Mouse (Mus musculus): ENCODE results near the gene Cab39. TPM values are rescaled to one million over a fixed set of nuclear protein-coding genes. Genes with fewer than 3 reads are reported as not detected.

Gene Cab39
- polyA plus RNA-seq, 1 experiment from 2014 or later: 74.3 TPM

- H3K4me3 ChIP-seq (ENCODE audit: low read depth, low read length): no peak overlapping the region
- no peaks in the 10 kb centered on the region for H3K9me3 ChIP-seq (replicated peaks; ENCODE audit: control insufficient read depth, low read length)
- peaks cover 21% of the 10 kb centered on the region for H3K36me3 ChIP-seq (ENCODE audit: control insufficient read depth, insufficient read depth, low read length)
- H3K4me1 ChIP-seq (ENCODE audit: control insufficient read depth, insufficient read depth, low read length): no peaks in the 10 kb centered on the region
- no peak overlapping the region for H3K27ac ChIP-seq (ENCODE audit: low read depth, low read length)
- no peak for DNase-seq (ENCODE audit: low spot score)
- H3K27me3 ChIP-seq (replicated peaks; ENCODE audit: control insufficient read depth, insufficient read depth, low read length): no peaks in the 10 kb centered on the region
- ATAC-seq: no peak
- no peak overlapping the region for H3K4me2 ChIP-seq (ENCODE audit: low read length)
- no peak overlapping the region for H3K9ac ChIP-seq (ENCODE audit: low read length)
- WGBS: 85% methylated on average over 5 of the region's 5 CpGs
These were observed 33.9 kb downstream of the Cab39 start for GRCm38 (mm10) chr1:85827166-85827565.

GRCm38 (mm10) chr1:85829016-85829415, 35.8 kb downstream of the Cab39 start:
- Histone ChIP-seq H3K27ac (ENCODE audit: low read depth, low read length) (no peak overlapping the region), H3K4me1 (ENCODE audit: control insufficient read depth, insufficient read depth, low read length) (no peaks in the 10 kb centered on the region), H3K9me3 (replicated peaks; ENCODE audit: control insufficient read depth, low read length) (no peaks in the 10 kb centered on the region), H3K4me3 (ENCODE audit: low read depth, low read length) (no peak overlapping the region), H3K36me3 (ENCODE audit: control insufficient read depth, insufficient read depth, low read length) (peaks cover 14% of the 10 kb centered on the region), H3K4me2 (ENCODE audit: low read length) (no peak overlapping the region), H3K27me3 (replicated peaks; ENCODE audit: control insufficient read depth, insufficient read depth, low read length) (no peaks in the 10 kb centered on the region), H3K9ac (ENCODE audit: low read length) (no peak overlapping the region)
- DNase-seq (ENCODE audit: low spot score): no peak
- WGBS: 97% methylated on average over 1 of the region's 1 CpGs
- no peak for ATAC-seq

- Histone ChIP-seq H3K4me1 (ENCODE audit: control insufficient read depth, insufficient read depth, low read length) (no peaks in the 10 kb centered on the region), H3K27me3 (replicated peaks; ENCODE audit: control insufficient read depth, insufficient read depth, low read length) (no peaks in the 10 kb centered on the region), H3K9ac (ENCODE audit: low read length) (no peak overlapping the region), H3K4me2 (ENCODE audit: low read length) (no peak overlapping the region), H3K4me3 (ENCODE audit: low read depth, low read length) (no peak overlapping the region), H3K36me3 (ENCODE audit: control insufficient read depth, insufficient read depth, low read length) (peaks cover 23% of the 10 kb centered on the region), H3K27ac (ENCODE audit: low read depth, low read length) (no peak overlapping the region), H3K9me3 (replicated peaks; ENCODE audit: control insufficient read depth, low read length) (no peaks in the 10 kb centered on the region)
- ATAC-seq (no peak), DNase-seq (ENCODE audit: low spot score) (no peak)
- 76% methylated on average over 4 of the region's 4 CpGs for WGBS
These were observed 44.8 kb downstream of the Cab39 start for GRCm38 (mm10) chr1:85838056-85838455.

- Histone ChIP-seq H3K9me3 (replicated peaks; ENCODE audit: control insufficient read depth, low read length) (no peaks in the 10 kb centered on the region), H3K4me3 (ENCODE audit: low read depth, low read length) (no peak overlapping the region), H3K36me3 (ENCODE audit: control insufficient read depth, insufficient read depth, low read length) (peaks cover 34% of the 10 kb centered on the region), H3K27ac (ENCODE audit: low read depth, low read length) (no peak overlapping the region), H3K9ac (ENCODE audit: low read length) (no peak overlapping the region), H3K4me1 (ENCODE audit: control insufficient read depth, insufficient read depth, low read length) (no peaks in the 10 kb centered on the region), H3K4me2 (ENCODE audit: low read length) (no peak overlapping the region), H3K27me3 (replicated peaks; ENCODE audit: control insufficient read depth, insufficient read depth, low read length) (no peaks in the 10 kb centered on the region)
- WGBS: 87% methylated on average over 3 of the region's 3 CpGs
- DNase-seq (ENCODE audit: low spot score): no peak
- no peak for ATAC-seq
These were observed 46.1 kb downstream of the Cab39 start for GRCm38 (mm10) chr1:85839356-85839755.

- no peak for DNase-seq (ENCODE audit: low spot score)
- Histone ChIP-seq H3K4me1 (ENCODE audit: control insufficient read depth, insufficient read depth, low read length) (no peaks in the 10 kb centered on the region), H3K27ac (ENCODE audit: low read depth, low read length) (no peak overlapping the region), H3K4me2 (ENCODE audit: low read length) (no peak overlapping the region), H3K9me3 (replicated peaks; ENCODE audit: control insufficient read depth, low read length) (no peaks in the 10 kb centered on the region), H3K36me3 (ENCODE audit: control insufficient read depth, insufficient read depth, low read length) (peaks cover 35% of the 10 kb centered on the region), H3K4me3 (ENCODE audit: low read depth, low read length) (no peak overlapping the region), H3K9ac (ENCODE audit: low read length) (no peak overlapping the region), H3K27me3 (replicated peaks; ENCODE audit: control insufficient read depth, insufficient read depth, low read length) (no peaks in the 10 kb centered on the region)
- no peak for ATAC-seq
- WGBS: 91% methylated on average over 1 of the region's 1 CpGs
These were observed 46.5 kb downstream of the Cab39 start for GRCm38 (mm10) chr1:85839790-85840189.

GRCm38 (mm10) chr1:85840421-85840820, 47.2 kb downstream of the Cab39 start:
- Histone ChIP-seq H3K4me1 (ENCODE audit: control insufficient read depth, insufficient read depth, low read length) (no peaks in the 10 kb centered on the region), H3K9me3 (replicated peaks; ENCODE audit: control insufficient read depth, low read length) (no peaks in the 10 kb centered on the region), H3K4me3 (ENCODE audit: low read depth, low read length) (no peak overlapping the region), H3K27ac (ENCODE audit: low read depth, low read length) (no peak overlapping the region), H3K9ac (ENCODE audit: low read length) (no peak overlapping the region), H3K36me3 (ENCODE audit: control insufficient read depth, insufficient read depth, low read length) (peaks cover 36% of the 10 kb centered on the region), H3K27me3 (replicated peaks; ENCODE audit: control insufficient read depth, insufficient read depth, low read length) (no peaks in the 10 kb centered on the region), H3K4me2 (ENCODE audit: low read length) (no peak overlapping the region)
- no peak for ATAC-seq
- WGBS: 88% methylated on average over 4 of the region's 4 CpGs
- DNase-seq (ENCODE audit: low spot score): no peak

- no peak overlapping the region for H3K27ac ChIP-seq (ENCODE audit: low read depth, low read length)
- H3K36me3 ChIP-seq (ENCODE audit: control insufficient read depth, insufficient read depth, low read length): peaks cover 31% of the 10 kb centered on the region
- no peak overlapping the region for H3K4me3 ChIP-seq (ENCODE audit: low read depth, low read length)
- H3K4me2 ChIP-seq (ENCODE audit: low read length): no peak overlapping the region
- H3K4me1 ChIP-seq (ENCODE audit: control insufficient read depth, insufficient read depth, low read length): no peaks in the 10 kb centered on the region
- no peaks in the 10 kb centered on the region for H3K9me3 ChIP-seq (replicated peaks; ENCODE audit: control insufficient read depth, low read length)
- ATAC-seq (no peak), DNase-seq (ENCODE audit: low spot score) (peak; percentile 61)
- no peaks in the 10 kb centered on the region for H3K27me3 ChIP-seq (replicated peaks; ENCODE audit: control insufficient read depth, insufficient read depth, low read length)
- H3K9ac ChIP-seq (ENCODE audit: low read length): no peak overlapping the region
These were observed 49.0 kb downstream of the Cab39 start for GRCm38 (mm10) chr1:85842251-85842650.

- WGBS: 95% methylated on average over 4 of the region's 4 CpGs
- H3K4me3 ChIP-seq (ENCODE audit: low read depth, low read length): no peak overlapping the region
- no peak for DNase-seq (ENCODE audit: low spot score)
- no peak for ATAC-seq
- H3K27ac ChIP-seq (ENCODE audit: low read depth, low read length): no peak overlapping the region
- H3K9ac ChIP-seq (ENCODE audit: low read length): no peak overlapping the region
- H3K4me2 ChIP-seq (ENCODE audit: low read length): no peak overlapping the region
- H3K36me3 ChIP-seq (ENCODE audit: control insufficient read depth, insufficient read depth, low read length): peaks cover 33% of the 10 kb centered on the region
- no peaks in the 10 kb centered on the region for H3K27me3 ChIP-seq (replicated peaks; ENCODE audit: control insufficient read depth, insufficient read depth, low read length)
- no peaks in the 10 kb centered on the region for H3K4me1 ChIP-seq (ENCODE audit: control insufficient read depth, insufficient read depth, low read length)
- H3K9me3 ChIP-seq (replicated peaks; ENCODE audit: control insufficient read depth, low read length): no peaks in the 10 kb centered on the region
These were observed 50.1 kb downstream of the Cab39 start for GRCm38 (mm10) chr1:85843291-85843863.

- H3K27ac ChIP-seq (ENCODE audit: low read depth, low read length): no peak overlapping the region
- no peak overlapping the region for H3K9ac ChIP-seq (ENCODE audit: low read length)
- no peak overlapping the region for H3K4me3 ChIP-seq (ENCODE audit: low read depth, low read length)
- no peaks in the 10 kb centered on the region for H3K27me3 ChIP-seq (replicated peaks; ENCODE audit: control insufficient read depth, insufficient read depth, low read length)
- no peaks in the 10 kb centered on the region for H3K4me1 ChIP-seq (ENCODE audit: control insufficient read depth, insufficient read depth, low read length)
- 92% methylated on average over 6 of the region's 6 CpGs for WGBS
- no peaks in the 10 kb centered on the region for H3K9me3 ChIP-seq (replicated peaks; ENCODE audit: control insufficient read depth, low read length)
- peaks cover 46% of the 10 kb centered on the region for H3K36me3 ChIP-seq (ENCODE audit: control insufficient read depth, insufficient read depth, low read length)
- DNase-seq (ENCODE audit: low spot score) (no peak), ATAC-seq (no peak)
- H3K4me2 ChIP-seq (ENCODE audit: low read length): no peak overlapping the region
These were observed 51.7 kb downstream of the Cab39 start for GRCm38 (mm10) chr1:85844981-85845380.

Measured in forebrain, embryonic 14.5 days (tissue).